Mouse (Mus musculus): Measurements from ENCODE around the gene Cntnap2. TPM values are rescaled to one million over a fixed set of nuclear protein-coding genes. Genes with fewer than 3 reads are reported as not detected.

The Cntnap2 gene
- polyA plus RNA-seq, 1 experiment from 2014 or later = 0.79 TPM

- 79% methylated on average over 3 of the region's 3 CpGs for WGBS (ENCODE audit: insufficient replicate concordance)
- Histone ChIP-seq H3K4me3 (ENCODE audit: low read depth, low read length) (no peak overlapping the region), H3K9me3 (replicated peaks; ENCODE audit: control insufficient read depth, low read length) (no peaks in the 10 kb centered on the region), H3K4me2 (no peak overlapping the region), H3K4me1 (ENCODE audit: control insufficient read depth, insufficient read depth, low read length) (no peaks in the 10 kb centered on the region), H3K9ac (ENCODE audit: low read depth, low read length) (no peak overlapping the region), H3K27me3 (ENCODE audit: control insufficient read depth, insufficient read depth, low read length) (no peaks in the 10 kb centered on the region), H3K27ac (ENCODE audit: low read depth, low read length) (no peak overlapping the region), H3K36me3 (ENCODE audit: control insufficient read depth, insufficient read depth, low read length) (no peaks in the 10 kb centered on the region)
- ATAC-seq (replicated peaks; ENCODE audit: insufficient number of reproducible peaks, low FRiP score, low TSS enrichment) = no peak
Observed at GRCm38 (mm10) chr6:46612872-46613271, 1553.7 kb downstream of the Cntnap2 start.

GRCm38 (mm10) chr6:46669018-46669417 is 1609.9 kb downstream of the Cntnap2 start:
- H3K4me3 ChIP-seq (ENCODE audit: low read depth, low read length) = no peak overlapping the region
- no peak overlapping the region for H3K27ac ChIP-seq (ENCODE audit: low read depth, low read length)
- ATAC-seq (replicated peaks; ENCODE audit: insufficient number of reproducible peaks, low FRiP score, low TSS enrichment) = no peak
- WGBS (ENCODE audit: insufficient replicate concordance) = 88% methylated on average over 1 of the region's 1 CpGs
- no peaks in the 10 kb centered on the region for H3K9me3 ChIP-seq (replicated peaks; ENCODE audit: control insufficient read depth, low read length)
- no peak overlapping the region for H3K4me2 ChIP-seq
- no peak overlapping the region for H3K9ac ChIP-seq (ENCODE audit: low read depth, low read length)
- H3K27me3 ChIP-seq (ENCODE audit: control insufficient read depth, insufficient read depth, low read length) = no peaks in the 10 kb centered on the region
- H3K4me1 ChIP-seq (ENCODE audit: control insufficient read depth, insufficient read depth, low read length) = no peaks in the 10 kb centered on the region
- no peaks in the 10 kb centered on the region for H3K36me3 ChIP-seq (ENCODE audit: control insufficient read depth, insufficient read depth, low read length)

- H3K9me3 ChIP-seq (replicated peaks; ENCODE audit: control insufficient read depth, low read length) = no peaks in the 10 kb centered on the region
- no peak overlapping the region for H3K4me2 ChIP-seq
- no peak overlapping the region for H3K27ac ChIP-seq (ENCODE audit: low read depth, low read length)
- H3K4me1 ChIP-seq (ENCODE audit: control insufficient read depth, insufficient read depth, low read length) = no peaks in the 10 kb centered on the region
- no peaks in the 10 kb centered on the region for H3K27me3 ChIP-seq (ENCODE audit: control insufficient read depth, insufficient read depth, low read length)
- no peak overlapping the region for H3K4me3 ChIP-seq (ENCODE audit: low read depth, low read length)
- H3K9ac ChIP-seq (ENCODE audit: low read depth, low read length) = no peak overlapping the region
- WGBS (ENCODE audit: insufficient replicate concordance) = 79% methylated on average over 2 of the region's 2 CpGs
- no peaks in the 10 kb centered on the region for H3K36me3 ChIP-seq (ENCODE audit: control insufficient read depth, insufficient read depth, low read length)
- no peak for ATAC-seq (replicated peaks; ENCODE audit: insufficient number of reproducible peaks, low FRiP score, low TSS enrichment)
Observed at GRCm38 (mm10) chr6:46675081-46675480, 1615.9 kb downstream of the Cntnap2 start.

DNA sequence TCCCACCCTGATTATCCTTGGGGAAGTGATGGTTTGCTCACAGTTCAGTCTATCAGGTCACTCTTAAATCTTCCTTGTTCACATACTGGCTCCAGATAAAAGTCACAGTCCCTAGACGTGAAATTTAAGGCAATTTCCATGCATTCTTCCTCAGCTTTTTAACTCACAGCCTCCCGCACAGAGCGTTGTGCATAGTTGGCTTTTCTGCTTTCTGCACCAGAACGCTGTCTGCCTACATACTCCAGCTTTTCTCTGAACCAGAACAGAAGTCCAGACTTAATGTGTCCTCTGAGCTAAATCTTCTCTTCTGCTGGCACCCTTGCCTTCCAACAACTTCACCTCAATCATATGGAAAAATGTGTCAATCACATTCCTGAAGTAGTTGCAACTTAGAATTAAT is 1616.5 kb downstream of the Cntnap2 start:
- Histone ChIP-seq H3K4me1 (ENCODE audit: control insufficient read depth, insufficient read depth, low read length) (no peaks in the 10 kb centered on the region), H3K27me3 (ENCODE audit: control insufficient read depth, insufficient read depth, low read length) (no peaks in the 10 kb centered on the region), H3K36me3 (ENCODE audit: control insufficient read depth, insufficient read depth, low read length) (no peaks in the 10 kb centered on the region), H3K4me2 (no peak overlapping the region), H3K27ac (ENCODE audit: low read depth, low read length) (no peak overlapping the region), H3K9ac (ENCODE audit: low read depth, low read length) (no peak overlapping the region), H3K4me3 (ENCODE audit: low read depth, low read length) (no peak overlapping the region), H3K9me3 (replicated peaks; ENCODE audit: control insufficient read depth, low read length) (no peaks in the 10 kb centered on the region)
- ATAC-seq (replicated peaks; ENCODE audit: insufficient number of reproducible peaks, low FRiP score, low TSS enrichment) = no peak
- 66% methylated on average over 4 of the region's 4 CpGs for WGBS (ENCODE audit: insufficient replicate concordance)

- no peak for ATAC-seq (replicated peaks; ENCODE audit: insufficient number of reproducible peaks, low FRiP score, low TSS enrichment)
- Histone ChIP-seq H3K27me3 (ENCODE audit: control insufficient read depth, insufficient read depth, low read length) (no peaks in the 10 kb centered on the region), H3K4me2 (no peak overlapping the region), H3K9me3 (replicated peaks; ENCODE audit: control insufficient read depth, low read length) (no peaks in the 10 kb centered on the region), H3K4me3 (ENCODE audit: low read depth, low read length) (no peak overlapping the region), H3K27ac (ENCODE audit: low read depth, low read length) (no peak overlapping the region), H3K36me3 (ENCODE audit: control insufficient read depth, insufficient read depth, low read length) (no peaks in the 10 kb centered on the region), H3K4me1 (ENCODE audit: control insufficient read depth, insufficient read depth, low read length) (no peaks in the 10 kb centered on the region), H3K9ac (ENCODE audit: low read depth, low read length) (no peak overlapping the region)
- WGBS (ENCODE audit: insufficient replicate concordance) = 79% methylated on average over 1 of the region's 1 CpGs
Observed at GRCm38 (mm10) chr6:46696187-46696586, 1637.0 kb downstream of the Cntnap2 start.

DNA sequence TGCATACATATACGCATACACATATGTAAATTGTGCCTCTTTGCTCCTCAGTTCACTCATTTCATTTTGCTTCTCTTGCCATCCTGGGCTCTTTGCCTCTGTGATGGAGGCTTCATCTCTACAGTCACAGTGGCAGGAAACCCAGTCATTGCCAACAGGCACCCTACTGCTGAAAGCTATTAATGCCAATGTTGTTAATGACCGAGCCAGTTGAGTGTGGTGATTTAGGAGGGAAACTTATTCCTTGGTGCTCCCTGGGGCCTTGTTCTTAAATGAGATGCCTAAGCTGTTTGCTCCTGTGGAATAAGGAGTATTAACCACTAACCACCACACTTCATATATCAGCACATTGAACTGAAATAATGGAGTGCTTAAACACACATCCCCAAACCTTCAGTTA is 1640.2 kb downstream of the Cntnap2 start:
- 76% methylated on average over 2 of the region's 2 CpGs for WGBS (ENCODE audit: insufficient replicate concordance)
- H3K36me3 ChIP-seq (ENCODE audit: control insufficient read depth, insufficient read depth, low read length) = no peaks in the 10 kb centered on the region
- no peaks in the 10 kb centered on the region for H3K9me3 ChIP-seq (replicated peaks; ENCODE audit: control insufficient read depth, low read length)
- no peak overlapping the region for H3K4me2 ChIP-seq
- H3K9ac ChIP-seq (ENCODE audit: low read depth, low read length) = no peak overlapping the region
- no peaks in the 10 kb centered on the region for H3K27me3 ChIP-seq (ENCODE audit: control insufficient read depth, insufficient read depth, low read length)
- H3K4me3 ChIP-seq (ENCODE audit: low read depth, low read length) = no peak overlapping the region
- ATAC-seq (replicated peaks; ENCODE audit: insufficient number of reproducible peaks, low FRiP score, low TSS enrichment) = no peak
- no peak overlapping the region for H3K27ac ChIP-seq (ENCODE audit: low read depth, low read length)
- H3K4me1 ChIP-seq (ENCODE audit: control insufficient read depth, insufficient read depth, low read length) = no peaks in the 10 kb centered on the region

GRCm38 (mm10) chr6:46704293-46705170 is 1645.4 kb downstream of the Cntnap2 start:
- no peaks in the 10 kb centered on the region for H3K4me1 ChIP-seq (ENCODE audit: control insufficient read depth, insufficient read depth, low read length)
- no peaks in the 10 kb centered on the region for H3K9me3 ChIP-seq (replicated peaks; ENCODE audit: control insufficient read depth, low read length)
- H3K9ac ChIP-seq (ENCODE audit: low read depth, low read length) = no peak overlapping the region
- 79% methylated on average over 7 of the region's 7 CpGs for WGBS (ENCODE audit: insufficient replicate concordance)
- ATAC-seq (replicated peaks; ENCODE audit: insufficient number of reproducible peaks, low FRiP score, low TSS enrichment) = no peak
- no peak overlapping the region for H3K27ac ChIP-seq (ENCODE audit: low read depth, low read length)
- no peak overlapping the region for H3K4me2 ChIP-seq
- H3K36me3 ChIP-seq (ENCODE audit: control insufficient read depth, insufficient read depth, low read length) = no peaks in the 10 kb centered on the region
- H3K27me3 ChIP-seq (ENCODE audit: control insufficient read depth, insufficient read depth, low read length) = no peaks in the 10 kb centered on the region
- no peak overlapping the region for H3K4me3 ChIP-seq (ENCODE audit: low read depth, low read length)

GRCm38 (mm10) chr6:46705926-46706325 is 1646.8 kb downstream of the Cntnap2 start:
- no peak overlapping the region for H3K4me2 ChIP-seq
- no peak overlapping the region for H3K9ac ChIP-seq (ENCODE audit: low read depth, low read length)
- H3K27ac ChIP-seq (ENCODE audit: low read depth, low read length) = no peak overlapping the region
- H3K36me3 ChIP-seq (ENCODE audit: control insufficient read depth, insufficient read depth, low read length) = no peaks in the 10 kb centered on the region
- no peaks in the 10 kb centered on the region for H3K9me3 ChIP-seq (replicated peaks; ENCODE audit: control insufficient read depth, low read length)
- H3K27me3 ChIP-seq (ENCODE audit: control insufficient read depth, insufficient read depth, low read length) = no peaks in the 10 kb centered on the region
- no peak for ATAC-seq (replicated peaks; ENCODE audit: insufficient number of reproducible peaks, low FRiP score, low TSS enrichment)
- H3K4me1 ChIP-seq (ENCODE audit: control insufficient read depth, insufficient read depth, low read length) = no peaks in the 10 kb centered on the region
- 82% methylated on average over 3 of the region's 3 CpGs for WGBS (ENCODE audit: insufficient replicate concordance)
- H3K4me3 ChIP-seq (ENCODE audit: low read depth, low read length) = no peak overlapping the region

DNA sequence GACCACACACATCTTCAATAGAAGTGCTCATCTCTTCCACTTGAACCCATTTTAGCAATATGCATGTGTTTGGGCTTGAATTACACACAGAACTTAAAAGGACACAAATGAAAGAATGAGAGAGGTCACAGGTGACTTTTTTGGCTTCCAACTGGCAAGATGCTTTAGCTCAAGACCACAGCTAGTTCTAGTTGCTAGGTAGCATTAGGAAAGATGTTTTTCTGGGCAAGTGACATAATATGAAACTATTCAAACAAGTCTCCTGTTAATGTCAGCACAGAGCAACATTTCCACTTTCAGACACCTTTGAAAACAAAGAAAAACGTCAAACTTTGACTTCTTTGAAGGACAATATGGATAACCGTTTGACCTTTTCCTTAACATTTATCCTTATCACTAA is 1657.4 kb downstream of the Cntnap2 start:
- no peaks in the 10 kb centered on the region for H3K4me1 ChIP-seq (ENCODE audit: control insufficient read depth, insufficient read depth, low read length)
- H3K4me2 ChIP-seq = no peak overlapping the region
- no peak overlapping the region for H3K27ac ChIP-seq (ENCODE audit: low read depth, low read length)
- 56% methylated on average over 2 of the region's 2 CpGs for WGBS (ENCODE audit: insufficient replicate concordance)
- H3K27me3 ChIP-seq (ENCODE audit: control insufficient read depth, insufficient read depth, low read length) = no peaks in the 10 kb centered on the region
- H3K4me3 ChIP-seq (ENCODE audit: low read depth, low read length) = no peak overlapping the region
- H3K36me3 ChIP-seq (ENCODE audit: control insufficient read depth, insufficient read depth, low read length) = no peaks in the 10 kb centered on the region
- no peak overlapping the region for H3K9ac ChIP-seq (ENCODE audit: low read depth, low read length)
- no peaks in the 10 kb centered on the region for H3K9me3 ChIP-seq (replicated peaks; ENCODE audit: control insufficient read depth, low read length)
- ATAC-seq (replicated peaks; ENCODE audit: insufficient number of reproducible peaks, low FRiP score, low TSS enrichment) = no peak

All from heart, embryonic 11.5 days (tissue).